Mouse (Mus musculus): ENCODE measurements at regions not wholly inside any gene's neighbourhood (a gene's known extent, or its start where the extent isn't known, plus 50 kb on each side); places are given as distances from the start of the nearest gene placed in this dataset.
A peak's percentile ranks its signal among the peaks of the same experiment; 100 is the strongest.

GRCm38 (mm10) chr7:76127641-76128111 lies 102.0 kb upstream of the Agbl1 start:
- Histone ChIP-seq H3K27ac (ENCODE audit: low read depth, low read length) (no peak overlapping the region), H3K27me3 (ENCODE audit: insufficient read depth, low read length) (no peaks in the 10 kb centered on the region), H3K9ac (no peak overlapping the region), H3K4me2 (ENCODE audit: low read depth) (no peak overlapping the region), H3K36me3 (ENCODE audit: insufficient read depth) (no peaks in the 10 kb centered on the region), H3K4me3 (ENCODE audit: low read depth, low read length) (no peak overlapping the region), H3K4me1 (ENCODE audit: insufficient read depth) (no peaks in the 10 kb centered on the region), H3K9me3 (ENCODE audit: low read length) (no peaks in the 10 kb centered on the region)
- TF ChIP-seq CTCF (IDR thresholded peaks at IDR 0.05; ENCODE audit: low read depth): no peak
- DNase-seq (no peak), ATAC-seq (peak; percentile 62)
- WGBS: 63% methylated on average over 2 of the region's 2 CpGs

DNA sequence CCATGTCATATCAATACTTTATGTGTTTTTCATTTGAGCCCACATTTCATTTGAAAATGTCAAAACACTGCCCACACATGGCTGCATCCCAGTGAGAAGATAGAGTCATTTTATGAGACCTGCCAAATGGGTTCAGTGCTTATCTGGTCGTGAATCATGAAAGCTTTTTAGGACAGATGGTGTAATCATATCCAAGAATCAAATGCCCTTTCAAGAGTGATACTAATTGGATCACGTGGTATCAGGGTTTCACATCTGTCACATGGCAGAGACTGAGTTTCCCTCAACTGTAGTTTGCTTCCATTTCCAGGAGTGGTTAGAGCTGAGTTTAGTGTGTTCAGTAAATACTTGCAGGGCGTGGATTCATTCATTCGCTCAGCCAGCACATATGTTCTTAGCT lies 87.2 kb upstream of the Agbl1 start:
- ATAC-seq (peak; percentile 66), DNase-seq (peak; percentile 37)
- Histone ChIP-seq H3K4me1 (ENCODE audit: insufficient read depth) (no peaks in the 10 kb centered on the region), H3K9ac (no peak overlapping the region), H3K27ac (ENCODE audit: low read depth, low read length) (no peak overlapping the region), H3K4me2 (ENCODE audit: low read depth) (no peak overlapping the region), H3K4me3 (ENCODE audit: low read depth, low read length) (no peak overlapping the region), H3K27me3 (ENCODE audit: insufficient read depth, low read length) (no peaks in the 10 kb centered on the region), H3K36me3 (ENCODE audit: insufficient read depth) (no peaks in the 10 kb centered on the region), H3K9me3 (ENCODE audit: low read length) (no peaks in the 10 kb centered on the region)
- TF ChIP-seq CTCF (IDR thresholded peaks at IDR 0.05; ENCODE audit: low read depth): no peak
- 48% methylated on average over 4 of the region's 4 CpGs for WGBS

DNA sequence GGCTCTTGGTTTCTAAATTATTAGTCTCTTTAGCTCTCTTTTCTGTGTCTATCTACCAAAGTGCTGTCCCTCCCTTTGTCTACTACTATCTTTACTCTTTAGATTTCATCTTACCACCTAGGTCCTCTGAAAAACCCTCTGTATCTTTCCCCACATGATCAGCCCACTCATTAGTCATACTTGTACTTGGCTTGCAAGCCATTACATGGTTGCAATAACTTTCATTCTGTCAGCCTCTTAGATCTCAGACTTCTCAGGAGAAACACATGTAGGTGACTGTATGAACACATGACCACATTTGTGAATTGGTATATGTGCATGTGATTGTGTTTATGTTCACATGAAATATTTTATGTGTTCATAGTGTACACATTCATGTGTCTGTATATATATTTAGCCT lies 83.3 kb upstream of the Agbl1 start:
- Histone ChIP-seq H3K9ac (no peak overlapping the region), H3K4me1 (ENCODE audit: insufficient read depth) (no peaks in the 10 kb centered on the region)
- no peak for TF ChIP-seq CTCF (IDR thresholded peaks at IDR 0.05; ENCODE audit: low read depth)

GRCm38 (mm10) chr7:76156869-76157268 lies 72.8 kb upstream of the Agbl1 start:
- Histone ChIP-seq H3K27ac (ENCODE audit: low read depth, low read length) (no peak overlapping the region), H3K27me3 (ENCODE audit: insufficient read depth, low read length) (no peaks in the 10 kb centered on the region), H3K4me3 (ENCODE audit: low read depth, low read length) (no peak overlapping the region), H3K36me3 (ENCODE audit: insufficient read depth) (no peaks in the 10 kb centered on the region), H3K4me1 (ENCODE audit: insufficient read depth) (no peaks in the 10 kb centered on the region), H3K4me2 (ENCODE audit: low read depth) (no peak overlapping the region), H3K9ac (no peak overlapping the region), H3K9me3 (ENCODE audit: low read length) (no peaks in the 10 kb centered on the region)
- DNase-seq (no peak), ATAC-seq (no peak)
- TF ChIP-seq CTCF (IDR thresholded peaks at IDR 0.05; ENCODE audit: low read depth): no peak
- 35% methylated on average over 8 of the region's 8 CpGs for WGBS

More for the DNA sequence above, 83.3 kb upstream of the Agbl1 start:
- DNase-seq (no peak), ATAC-seq (no peak)
- no peaks in the 10 kb centered on the region for H3K9me3 ChIP-seq (ENCODE audit: low read length)
- no peak overlapping the region for H3K4me2 ChIP-seq (ENCODE audit: low read depth)
- no peak overlapping the region for H3K4me3 ChIP-seq (ENCODE audit: low read depth, low read length)
- no peak overlapping the region for H3K27ac ChIP-seq (ENCODE audit: low read depth, low read length)
- no peaks in the 10 kb centered on the region for H3K36me3 ChIP-seq (ENCODE audit: insufficient read depth)
- no peaks in the 10 kb centered on the region for H3K27me3 ChIP-seq (ENCODE audit: insufficient read depth, low read length)

GRCm38 (mm10) chr7:76164191-76164590 lies 65.5 kb upstream of the Agbl1 start:
- DNase-seq (no peak), ATAC-seq (no peak)
- TF ChIP-seq CTCF (IDR thresholded peaks at IDR 0.05; ENCODE audit: low read depth): no peak
- H3K4me1 ChIP-seq (ENCODE audit: insufficient read depth): no peaks in the 10 kb centered on the region
- H3K4me2 ChIP-seq (ENCODE audit: low read depth): no peak overlapping the region
- no peaks in the 10 kb centered on the region for H3K27me3 ChIP-seq (ENCODE audit: insufficient read depth, low read length)
- no peaks in the 10 kb centered on the region for H3K9me3 ChIP-seq (ENCODE audit: low read length)
- H3K27ac ChIP-seq (ENCODE audit: low read depth, low read length): no peak overlapping the region
- H3K9ac ChIP-seq: no peak overlapping the region
- no peak overlapping the region for H3K4me3 ChIP-seq (ENCODE audit: low read depth, low read length)
- WGBS: 100% methylated on average over 1 of the region's 1 CpGs
- no peaks in the 10 kb centered on the region for H3K36me3 ChIP-seq (ENCODE audit: insufficient read depth)

DNA sequence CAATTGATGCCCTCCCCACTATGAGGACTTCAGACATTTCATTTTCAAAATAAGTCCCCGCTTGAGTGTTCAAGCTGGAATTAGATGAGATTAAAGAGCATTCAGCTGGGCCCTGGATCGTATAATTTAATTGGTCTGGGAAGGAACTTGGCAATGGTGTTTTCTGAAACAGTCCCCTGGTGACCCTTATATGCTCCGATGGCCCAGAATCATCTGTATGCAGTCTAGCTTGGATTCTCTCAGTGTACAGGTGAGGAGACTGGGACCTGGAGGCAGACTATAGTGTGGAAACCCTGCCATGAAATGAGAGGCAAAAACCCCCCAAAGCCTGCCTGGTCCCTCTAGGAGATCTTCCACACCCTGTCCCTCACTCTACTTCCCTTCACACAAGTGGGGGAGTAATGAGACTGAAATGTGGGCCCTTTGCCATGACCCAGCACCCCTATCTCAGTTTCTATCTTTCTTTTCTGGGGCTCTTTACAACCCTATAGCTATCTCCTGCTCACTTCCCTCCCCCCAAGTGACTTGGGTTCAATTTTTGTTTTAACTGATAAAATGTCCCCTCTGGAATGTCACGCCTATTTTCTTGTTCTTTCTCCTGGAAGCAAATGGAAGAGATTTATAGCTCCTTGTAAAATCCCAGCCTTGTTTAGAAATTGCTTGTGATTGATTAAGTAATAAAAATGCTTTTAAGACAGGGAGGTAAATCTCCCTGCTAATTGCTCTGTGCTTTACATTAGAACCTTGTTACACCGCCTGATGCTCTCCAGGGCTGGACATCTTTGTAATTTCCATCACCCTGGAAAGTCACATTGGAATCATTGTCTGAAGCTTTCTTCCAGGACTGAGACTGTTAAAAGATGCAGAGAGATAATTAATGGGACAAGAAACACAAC lies 64.7 kb upstream of the Agbl1 start:
- no peak for DNase-seq
- no peak overlapping the region for H3K9ac ChIP-seq
- H3K36me3 ChIP-seq (ENCODE audit: insufficient read depth): no peaks in the 10 kb centered on the region
- no peak overlapping the region for H3K4me2 ChIP-seq (ENCODE audit: low read depth)
- no peak for TF ChIP-seq CTCF (IDR thresholded peaks at IDR 0.05; ENCODE audit: low read depth)
- no peak overlapping the region for H3K4me3 ChIP-seq (ENCODE audit: low read depth, low read length)
- no peak for ATAC-seq
- no peak overlapping the region for H3K27ac ChIP-seq (ENCODE audit: low read depth, low read length)
- no peaks in the 10 kb centered on the region for H3K9me3 ChIP-seq (ENCODE audit: low read length)
- WGBS: 82% methylated on average over 5 of the region's 5 CpGs
- no peaks in the 10 kb centered on the region for H3K4me1 ChIP-seq (ENCODE audit: insufficient read depth)
- no peaks in the 10 kb centered on the region for H3K27me3 ChIP-seq (ENCODE audit: insufficient read depth, low read length)

GRCm38 (mm10) chr7:76170481-76170880 lies 59.2 kb upstream of the Agbl1 start:
- no peak overlapping the region for H3K4me2 ChIP-seq (ENCODE audit: low read depth)

More at GRCm38 (mm10) chr7:76170481-76170880, 59.2 kb upstream of the Agbl1 start:
- Histone ChIP-seq H3K9ac (no peak overlapping the region), H3K4me3 (ENCODE audit: low read depth, low read length) (no peak overlapping the region), H3K4me1 (ENCODE audit: insufficient read depth) (no peaks in the 10 kb centered on the region), H3K36me3 (ENCODE audit: insufficient read depth) (no peaks in the 10 kb centered on the region), H3K9me3 (ENCODE audit: low read length) (no peaks in the 10 kb centered on the region), H3K27ac (ENCODE audit: low read depth, low read length) (no peak overlapping the region), H3K27me3 (ENCODE audit: insufficient read depth, low read length) (no peaks in the 10 kb centered on the region)
- TF ChIP-seq CTCF (IDR thresholded peaks at IDR 0.05; ENCODE audit: low read depth): no peak
- DNase-seq (no peak), ATAC-seq (no peak)
- WGBS: 89% methylated on average over 2 of the region's 2 CpGs

Data from forebrain, postnatal 0 days (tissue).